Mouse (Mus musculus) lung, postnatal 25 days (tissue): Measurements from ENCODE around the gene Gm15130.

Experiments
- DNase-seq: peaks from one replicate; pipeline ENCODE4 v3.0.0; 2022; ENCODE audit warnings: low spot score

Gene Gm15130

DNA sequence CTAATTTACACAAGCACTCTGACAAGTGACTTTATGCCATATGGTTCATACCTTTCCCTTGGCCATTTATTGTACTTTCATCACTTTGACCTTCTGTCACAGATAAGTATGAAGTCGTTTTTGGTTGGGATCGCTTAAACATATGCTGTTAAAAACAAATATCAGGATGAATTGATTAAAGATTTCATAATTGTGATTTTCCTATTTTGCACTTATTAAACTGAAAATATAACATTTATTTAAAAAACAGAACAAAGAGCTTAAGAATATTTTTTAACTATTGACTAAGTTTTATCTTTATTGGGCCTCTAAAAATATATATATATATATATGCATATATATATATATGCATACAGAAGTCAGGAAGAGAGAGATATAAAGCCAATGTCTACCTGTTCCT is at the start of gene Gm15130:
TSS of gene Gm15130 (minus strand) at position 101 of the 400 bp plus-strand sequence.
- DNase-seq = no peak

DNA sequence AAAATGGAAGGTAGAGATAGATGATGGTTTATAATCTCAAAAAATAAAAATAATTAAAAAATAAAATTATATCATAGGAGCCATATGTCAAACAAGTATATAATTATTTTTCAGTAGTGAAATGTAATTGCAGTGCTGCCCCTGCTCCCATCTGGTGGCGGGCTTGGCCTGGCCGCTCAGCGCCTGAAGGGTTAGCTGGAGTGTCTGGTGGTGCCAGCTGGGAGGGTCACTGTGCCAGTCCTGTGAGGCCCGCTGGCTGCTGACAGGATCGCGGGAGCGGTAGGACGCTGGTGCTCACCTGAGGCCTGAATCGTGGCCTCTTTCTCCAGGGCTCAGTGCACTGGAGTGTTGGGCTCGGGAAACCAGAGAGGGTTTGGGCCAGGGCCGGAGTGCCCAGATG is 29.3 kb upstream of the Gm15130 start:
- no peak for DNase-seq

DNA sequence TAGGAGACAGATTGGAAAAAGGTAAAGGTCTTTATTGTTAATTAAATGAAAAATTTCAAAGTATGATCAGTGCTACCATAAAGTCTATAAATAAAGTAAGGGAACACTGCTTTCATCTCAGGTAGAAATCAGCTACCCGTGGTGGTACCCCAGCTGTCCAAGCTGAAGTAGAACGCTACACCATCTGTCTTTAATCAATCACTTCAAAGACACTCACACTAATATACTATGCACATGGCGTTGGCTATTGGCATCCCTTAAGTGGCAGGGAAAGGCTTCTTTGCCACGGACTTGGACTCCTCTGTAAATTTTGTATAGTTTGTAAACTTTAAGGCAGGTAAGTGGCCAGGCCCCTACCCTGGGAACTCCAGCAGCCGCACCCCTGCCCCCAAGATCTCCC is 17.0 kb downstream of the Gm15130 start:
- no peak for DNase-seq

DNA sequence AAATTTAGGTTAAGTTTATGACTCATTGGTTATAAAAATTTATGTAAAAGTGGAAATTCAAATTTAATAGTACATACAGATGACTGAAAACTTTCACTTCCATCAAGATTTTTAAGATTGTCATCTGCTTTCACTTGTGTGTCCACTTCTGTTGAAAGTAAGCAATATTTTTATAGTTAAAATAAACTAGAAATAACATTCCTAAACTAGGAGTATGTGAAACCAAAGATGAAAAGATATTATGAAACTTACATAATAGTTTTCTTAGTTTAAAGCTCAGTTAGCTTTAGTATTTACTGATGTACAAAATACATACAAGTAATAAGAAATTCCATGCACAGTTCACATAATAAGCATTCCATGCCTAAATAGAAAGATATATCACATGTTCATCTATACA is 46.9 kb downstream of the Gm15130 start, which contains the start of gene Gm13941:
TSS of gene Gm13941 (minus strand) at position 101 of the 400 bp plus-strand sequence.
- no peak for DNase-seq
